Mouse (Mus musculus) erythroblast, adult 5-6 weeks (primary cell): ENCODE data around the gene Zfp146. TPM values are rescaled to one million over a fixed set of nuclear protein-coding genes. Genes with fewer than 3 reads are reported as not detected.
"Not testable (repeated sequence)": the region's sequence is repeated elsewhere in the genome, so short reads cannot be mapped to it uniquely, and the experiment has no call there.

Source experiments
- ATAC-seq: replicated peaks from 2 replicates; pipeline ENCODE4 v1.8.0; 2016; ENCODE audit warnings: moderate number of reproducible peaks, mild to moderate bottlenecking, moderate TSS enrichment, inconsistent platforms; ENCODE audit not compliant: poor library complexity, low FRiP score, severe bottlenecking
- total RNA-seq, 2 experiments: library from RNA; stranded (forward) in 1 of 2; stranded (reverse) in 1 of 2; fragments of 150-400 nt in 1 of 2; fragments of 200-764, 138-1000 nt in 1 of 2; gene quantifications; 2 replicates each; pipeline versions ENCODE4 v1.2.3 to v1.2.4; 2015 to 2017; ENCODE audit warnings: low replicate concordance in 2 of 2

Gene Zfp146
- total RNA-seq (2015; ENCODE audit: low replicate concordance): 21.5 and 34.4 TPM in 2 replicates
- 30.3 and 56.9 TPM in 2 replicates for total RNA-seq (2017; ENCODE audit: low replicate concordance)

DNA sequence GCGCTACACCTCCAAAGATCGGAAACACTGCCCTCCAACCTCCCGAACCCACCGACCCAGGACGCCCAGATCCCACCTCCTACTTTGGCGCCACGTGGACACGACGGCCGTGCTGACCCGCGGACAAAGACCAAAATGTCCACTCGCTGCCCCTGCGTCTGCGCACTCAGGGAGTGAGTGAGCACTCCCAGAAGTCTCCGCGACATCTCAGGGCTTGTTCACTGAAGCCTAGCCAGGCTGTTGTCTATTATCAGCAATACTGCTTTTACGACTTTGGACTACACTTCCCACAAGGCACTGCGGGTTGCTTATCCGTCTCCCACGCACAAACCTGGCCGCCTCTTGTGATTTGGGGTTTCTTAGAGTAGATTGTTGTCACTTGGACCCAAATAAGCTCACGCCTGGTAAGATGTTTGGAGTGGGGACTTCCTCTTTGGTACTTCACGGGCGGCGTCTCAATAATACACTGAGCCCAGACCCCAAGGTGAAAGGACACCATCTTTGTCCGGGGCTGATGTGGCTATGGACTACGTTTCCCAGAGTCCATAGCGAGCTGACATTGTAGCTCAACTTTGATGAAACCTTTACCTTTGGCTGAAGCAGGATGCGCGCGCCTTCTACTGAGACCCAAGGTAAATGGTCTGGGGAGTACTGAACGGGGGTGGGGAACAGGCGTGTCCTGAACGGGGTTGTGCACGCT, at the start of gene Zfp146:
Zfp146 (minus strand) TSS at position 168 of the 700 bp plus-strand sequence.
- peak; percentile 95 for ATAC-seq

DNA sequence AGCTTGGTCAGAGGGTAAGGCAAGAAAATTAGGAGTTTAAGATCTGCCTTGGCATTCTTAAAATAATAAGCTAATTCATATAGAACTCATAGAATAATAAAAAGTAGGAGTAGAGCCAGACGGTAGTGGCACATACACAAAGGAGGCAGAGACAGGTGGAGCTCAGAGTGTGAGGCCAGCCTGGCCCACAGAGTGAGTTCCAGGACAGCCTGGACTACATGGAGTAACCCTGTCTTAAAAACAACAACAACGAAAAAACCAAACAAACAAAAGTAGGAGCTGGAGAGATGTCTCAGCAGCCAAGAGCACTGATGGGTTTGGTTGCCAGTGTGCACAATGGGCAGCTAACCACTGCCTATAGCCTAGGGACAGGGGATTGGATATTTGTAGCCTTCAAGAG, 47.7 kb upstream of the Zfp146 start:
- no peak for ATAC-seq

DNA sequence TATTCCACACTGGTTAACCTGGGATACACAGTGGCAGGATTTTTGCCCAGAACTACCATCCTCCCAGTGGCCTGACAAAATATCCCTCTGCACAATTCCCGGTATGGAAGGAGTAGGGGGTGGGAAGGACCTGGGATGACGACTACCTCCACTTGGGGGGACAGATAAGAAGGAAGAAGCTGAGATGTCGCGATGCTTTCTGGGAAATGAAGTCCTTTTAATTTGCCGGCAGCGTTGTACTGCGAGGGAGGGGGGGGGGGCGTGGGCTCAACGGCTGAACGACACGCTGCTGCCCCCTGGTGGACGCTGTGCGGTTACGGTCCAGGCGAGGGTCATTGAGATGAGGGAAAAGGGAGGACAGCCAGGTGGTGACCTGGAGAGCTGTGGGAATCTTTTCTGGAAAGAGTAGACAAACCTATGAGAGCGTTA, 47.2 kb upstream of the Zfp146 start:
- peak; percentile 77 for ATAC-seq

- no peak for ATAC-seq
These were observed 46.3 kb upstream of the Zfp146 start for GRCm38 (mm10) chr7:30215875-30216274.

GRCm38 (mm10) chr7:30213881-30214280, 44.3 kb upstream of the Zfp146 start:
- no peak for ATAC-seq

DNA sequence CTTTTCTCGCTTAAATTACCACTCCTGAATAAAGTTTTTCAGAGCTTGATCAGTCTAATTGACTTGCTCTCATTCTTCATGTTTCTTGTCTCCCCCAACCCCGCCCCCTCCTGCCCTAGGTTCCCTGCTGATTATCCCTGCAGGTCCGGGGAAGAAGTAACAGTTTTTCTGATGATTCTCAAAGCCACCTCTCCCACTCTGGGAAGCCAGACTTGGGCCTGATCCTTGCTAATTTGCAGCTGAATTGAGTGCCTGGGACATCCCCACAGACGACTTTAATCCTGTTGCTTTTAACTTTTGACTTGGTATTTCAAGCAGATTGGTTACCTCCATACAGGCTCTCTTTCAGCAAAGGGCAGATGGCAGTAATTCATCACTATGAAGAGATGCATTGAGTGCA, 41.5 kb upstream of the Zfp146 start:
- no peak for ATAC-seq

DNA sequence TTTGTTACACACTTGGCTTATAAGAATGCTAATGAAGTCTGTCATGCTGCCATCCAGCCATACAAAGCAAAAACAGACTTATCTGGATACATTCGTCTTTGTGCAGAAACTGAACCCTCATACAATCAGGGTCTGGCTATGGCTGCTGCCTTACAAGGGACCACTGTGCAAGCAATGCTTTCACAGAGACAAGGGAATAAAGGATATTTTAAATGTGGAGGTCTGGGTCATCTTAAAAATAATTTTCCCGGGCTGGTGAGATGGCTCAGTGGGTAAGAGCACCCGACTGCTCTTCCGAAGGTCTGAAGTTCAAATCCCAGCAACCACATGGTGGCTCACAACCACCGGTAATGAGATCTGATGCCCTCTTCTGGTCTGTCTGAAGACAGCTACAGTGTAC, 36.8 kb upstream of the Zfp146 start:
- ATAC-seq: not testable (repeated sequence)

DNA sequence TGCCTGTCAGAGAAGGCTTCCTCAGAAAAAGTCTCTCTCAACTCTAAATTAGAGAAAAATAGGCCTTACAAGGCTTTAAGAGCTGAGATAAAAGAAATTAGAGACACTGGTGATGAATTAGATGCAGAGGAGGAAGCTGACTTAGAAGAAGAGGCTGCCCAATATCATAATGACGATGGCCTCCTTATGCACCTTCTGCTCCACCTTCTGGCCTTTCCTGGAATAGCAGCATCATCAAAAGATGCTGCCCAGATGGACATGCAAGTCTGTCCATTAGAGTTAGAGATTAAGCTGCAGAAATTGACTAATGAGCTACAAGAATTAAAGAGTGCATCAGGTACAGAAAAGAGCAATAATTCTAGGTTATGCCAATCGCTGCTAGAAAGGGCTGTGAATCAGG, 35.8 kb upstream of the Zfp146 start:
- peak; percentile 90 for ATAC-seq

DNA sequence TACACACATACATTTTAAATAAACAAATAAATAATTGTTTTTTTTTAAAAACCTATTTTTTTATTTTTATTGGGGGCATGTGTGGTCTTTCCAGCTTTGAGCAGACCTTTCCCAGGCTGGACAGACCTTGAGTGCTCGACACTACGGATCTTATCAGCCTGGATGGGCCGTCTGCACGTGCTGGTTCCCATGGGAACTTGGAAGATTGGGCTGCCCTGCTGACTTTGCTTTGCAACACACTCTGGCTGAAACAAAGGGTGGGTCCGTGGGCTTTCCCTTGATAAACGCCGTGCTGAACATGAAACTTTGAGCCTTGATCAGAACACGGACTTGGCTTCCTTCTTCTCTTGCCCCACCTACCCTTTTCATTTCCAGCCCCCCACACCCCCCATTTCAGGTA, 34.8 kb upstream of the Zfp146 start:
- no peak for ATAC-seq

DNA sequence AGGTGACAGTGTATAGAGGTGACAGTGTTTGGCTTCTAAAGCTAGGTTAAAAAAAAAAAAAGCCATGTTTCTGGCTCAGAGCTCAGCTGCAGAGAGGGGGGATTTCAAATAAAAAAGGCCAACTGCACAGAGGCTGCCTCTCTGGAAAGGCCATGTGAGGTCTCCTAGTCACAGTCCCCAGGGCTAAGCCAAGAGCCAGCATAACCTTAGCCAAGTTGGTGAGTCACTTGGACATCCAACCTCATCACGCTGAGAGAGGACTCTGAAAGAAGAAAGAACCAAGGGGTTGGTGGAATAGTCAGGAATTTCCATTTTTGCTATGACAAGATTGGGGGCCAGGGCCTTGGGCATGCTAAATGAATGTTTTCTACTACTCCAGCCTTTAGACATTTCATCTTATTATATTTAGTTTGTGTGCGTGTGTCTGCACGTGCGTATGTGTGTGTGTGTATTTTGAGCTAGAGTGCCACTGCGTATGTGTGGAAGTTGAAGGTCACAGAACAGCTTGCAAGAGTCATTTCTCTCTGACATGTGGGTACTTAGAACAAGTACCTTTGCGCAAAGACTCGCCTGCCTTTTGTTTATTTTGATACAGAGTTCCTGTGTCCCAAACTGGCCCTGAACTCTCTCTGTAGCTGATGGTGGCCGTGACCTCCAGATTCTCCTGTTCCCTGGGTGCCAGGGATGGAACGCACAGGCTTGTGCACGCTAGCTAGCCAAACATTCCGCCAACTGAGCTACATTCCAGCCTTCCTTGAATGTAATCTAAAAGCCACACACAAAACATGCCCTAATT, 33.5 kb upstream of the Zfp146 start:
- ATAC-seq: no peak

GRCm38 (mm10) chr7:30200661-30201060, 31.1 kb upstream of the Zfp146 start:
- not testable (repeated sequence) for ATAC-seq

DNA sequence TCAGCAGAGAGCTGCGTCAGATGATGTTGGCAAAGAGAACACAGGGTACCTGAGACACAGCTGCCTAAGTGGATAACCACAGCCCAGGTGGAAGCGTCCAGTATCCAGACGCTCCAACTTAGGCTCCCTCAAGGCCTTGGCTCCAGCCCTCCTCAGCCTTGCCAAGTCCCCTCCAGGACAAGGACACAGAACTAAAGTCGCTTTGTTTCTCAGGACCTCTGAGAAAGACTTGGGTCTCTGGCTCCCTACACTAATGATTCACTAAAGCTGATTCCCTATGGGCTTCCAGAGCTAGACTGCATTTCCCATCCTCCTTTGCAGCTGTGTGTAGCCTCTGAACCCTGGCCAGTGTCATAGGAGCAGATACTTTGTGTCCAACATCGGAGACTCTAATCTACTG, 30.6 kb upstream of the Zfp146 start:
- ATAC-seq: no peak

DNA sequence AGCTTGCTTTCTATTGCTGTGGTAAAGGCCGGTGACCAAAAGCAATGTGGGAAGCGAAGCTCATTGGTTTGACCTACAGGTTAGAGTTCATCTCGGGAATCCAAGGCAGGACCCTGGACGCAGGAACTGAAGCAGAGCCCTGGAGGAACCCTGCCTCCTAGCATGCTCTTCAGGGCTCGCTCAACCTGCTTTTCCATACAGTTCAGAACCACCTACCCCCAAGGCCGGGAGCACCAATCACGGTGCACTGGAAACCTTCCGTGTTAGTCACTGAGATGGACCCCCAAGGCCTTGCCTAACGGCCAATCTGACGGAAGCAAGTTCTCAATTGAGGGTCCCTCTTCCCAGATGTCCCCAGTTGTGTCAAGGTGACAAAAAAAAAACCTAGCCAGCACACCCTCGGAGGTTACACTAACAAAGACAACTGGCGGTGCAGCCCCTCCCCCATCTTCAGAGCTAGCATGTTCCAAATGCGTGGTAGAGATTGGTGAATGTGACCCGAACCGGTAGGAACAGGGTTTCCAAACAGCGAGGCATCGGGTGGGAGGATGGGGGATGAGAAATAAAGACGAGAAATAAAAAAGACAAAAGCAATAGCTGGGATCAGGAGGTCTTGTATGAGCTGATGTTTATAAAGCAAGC, 30.1 kb upstream of the Zfp146 start:
- ATAC-seq: no peak

DNA sequence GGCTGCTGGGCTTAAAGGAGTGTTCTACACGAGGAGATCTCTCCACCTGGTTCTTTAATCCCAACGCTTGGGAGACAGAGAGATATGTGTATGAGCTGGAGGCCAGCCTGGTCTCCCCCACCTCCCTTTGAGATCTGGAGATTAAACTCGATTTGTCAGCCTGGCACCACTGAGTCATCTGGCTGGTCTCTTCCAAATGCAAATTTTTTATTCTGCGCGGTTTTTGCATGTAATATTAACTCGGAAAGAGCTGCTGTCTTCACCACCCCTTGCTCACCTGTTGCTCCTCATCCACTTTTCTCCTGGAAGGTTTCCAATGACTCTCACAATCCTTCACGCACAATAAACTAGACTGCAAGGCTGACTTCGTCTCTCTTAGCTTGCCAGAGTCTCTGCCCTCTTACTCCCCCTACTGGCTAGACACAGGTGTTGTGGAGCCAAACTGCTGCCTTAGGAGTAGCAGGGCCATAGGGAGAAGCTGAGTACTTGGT, 29.0 kb upstream of the Zfp146 start, which contains the start of gene Capns1:
Capns1 (minus strand) TSS at position 331 of the 491 bp plus-strand sequence.
- peak; percentile 58 for ATAC-seq

DNA sequence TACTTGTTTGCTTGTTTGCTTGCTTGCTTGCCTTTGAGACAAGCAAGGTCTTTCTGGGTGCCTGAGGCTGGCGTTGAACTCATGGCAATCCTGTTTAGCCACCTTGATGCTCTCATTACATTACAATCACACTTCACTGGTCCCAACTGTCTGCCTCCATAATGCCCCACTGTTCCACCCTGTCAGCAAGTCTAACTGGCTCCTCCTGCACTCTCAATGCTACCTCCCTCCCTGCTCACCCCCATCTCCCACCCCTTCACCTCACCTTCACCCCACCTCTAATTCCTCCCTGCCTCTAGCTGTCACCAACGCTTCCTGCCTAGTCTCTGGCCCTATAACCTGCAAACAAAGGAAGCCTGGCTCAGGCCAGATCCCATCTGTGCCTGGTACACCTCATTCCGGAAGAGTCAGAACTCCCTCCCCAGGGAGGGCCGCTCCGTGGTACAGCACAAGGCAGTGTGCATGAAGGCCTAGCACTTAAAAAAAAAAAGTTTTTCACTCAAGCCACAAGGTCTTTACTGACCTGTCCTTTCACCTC, 28.1 kb upstream of the Zfp146 start:
- no peak for ATAC-seq

DNA sequence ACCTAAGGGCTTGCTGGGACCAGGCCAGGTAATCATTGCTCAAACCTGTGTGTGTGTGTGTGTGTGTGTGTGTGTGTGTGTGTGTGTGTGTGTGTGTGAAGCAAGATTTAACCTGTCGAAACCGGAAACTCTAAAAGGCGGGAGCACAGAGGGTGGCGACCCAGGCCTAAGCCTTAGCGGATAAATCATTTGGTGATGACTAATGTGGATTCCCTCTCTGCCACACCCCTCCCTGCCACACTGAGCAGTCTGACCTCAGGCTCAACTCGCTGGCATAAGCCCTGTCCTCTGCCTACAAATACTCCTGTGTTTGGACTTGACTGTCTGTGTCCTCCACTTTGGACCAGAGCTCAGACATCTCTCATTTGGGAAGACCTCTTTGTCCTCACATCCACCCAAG, 26.6 kb upstream of the Zfp146 start:
- no peak for ATAC-seq

GRCm38 (mm10) chr7:30195461-30195860, 25.9 kb upstream of the Zfp146 start:
- no peak for ATAC-seq

DNA sequence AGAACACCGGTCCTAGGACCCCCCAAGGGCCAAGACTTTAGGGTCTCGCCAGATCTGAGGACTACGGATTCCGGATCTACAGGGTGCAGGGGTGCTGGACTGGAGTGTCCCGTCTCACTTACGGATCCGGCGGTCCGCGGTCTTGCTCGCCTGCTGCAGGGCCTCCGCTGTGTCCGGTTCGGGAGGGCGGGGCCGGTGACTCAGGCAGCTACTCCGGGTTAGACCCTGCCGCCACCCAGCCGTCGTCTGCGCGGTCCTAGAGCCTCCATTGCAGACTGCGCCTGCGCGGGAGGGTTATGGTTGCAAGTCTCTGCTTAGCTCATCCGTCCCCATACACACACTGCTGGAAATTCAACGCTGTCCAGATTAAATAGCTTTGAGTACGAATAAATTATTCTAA, 25.3 kb upstream of the Zfp146 start:
- peak; percentile 89 for ATAC-seq

GRCm38 (mm10) chr7:30194101-30194831, 24.7 kb upstream of the Zfp146 start:
- peak; percentile 16 for ATAC-seq
